Mouse (Mus musculus): ENCODE data around the gene Pgghg.

Gene Pgghg

GRCm38 (mm10) chr7:140923070-140923775 lies 18.0 kb upstream of the Pgghg start:
- DNase-seq, result no peak

DNA sequence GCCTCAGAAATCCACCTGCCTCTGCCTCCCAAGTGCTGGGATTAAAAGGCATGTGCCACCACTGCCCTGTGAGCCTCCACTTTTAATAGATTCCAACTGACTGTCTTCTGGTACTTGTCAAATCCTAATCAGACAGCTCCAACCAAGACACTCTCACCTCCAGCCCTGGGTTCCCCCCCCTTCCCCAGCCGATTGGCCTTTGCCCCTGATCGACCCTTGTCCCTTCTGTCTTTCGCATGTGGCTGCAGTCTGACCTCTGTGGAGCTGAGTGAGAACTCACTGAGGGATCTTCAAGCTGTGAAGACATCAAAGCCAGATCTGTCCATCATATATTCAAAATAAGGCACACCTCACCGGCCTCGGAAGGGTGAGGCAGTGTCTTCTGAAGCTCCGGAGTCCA lies 14.0 kb upstream of the Pgghg start:
- no peak for DNase-seq

GRCm38 (mm10) chr7:140938436-140938835 lies 2.8 kb upstream of the Pgghg start:
- no peak for DNase-seq

DNA sequence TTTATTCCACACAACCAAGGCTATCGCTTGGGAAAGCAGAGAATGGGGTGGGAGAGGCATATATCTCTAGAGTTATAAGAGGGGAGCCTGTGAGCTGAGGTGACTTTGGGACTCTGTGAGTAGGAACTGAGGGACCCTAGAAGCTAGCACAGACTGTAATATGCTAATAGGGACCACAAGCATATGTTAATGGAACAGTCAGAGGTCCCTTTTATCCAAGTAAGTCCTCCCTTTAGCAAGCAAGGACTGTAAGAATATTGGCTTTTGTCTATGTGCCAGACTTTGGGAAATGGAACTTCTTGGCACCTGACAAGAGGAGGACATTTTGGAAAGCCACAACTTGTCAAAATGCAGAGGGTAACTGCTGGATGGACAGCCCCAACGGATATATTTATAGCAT lies 2.3 kb upstream of the Pgghg start:
- DNase-seq, result no peak

GRCm38 (mm10) chr7:140939669-140940171 lies 1.5 kb upstream of the Pgghg start:
- DNase-seq, result peak; percentile 52

- DNase-seq, result no peak
Observed at GRCm38 (mm10) chr7:140942341-140942740, 1.1 kb downstream of the Pgghg start.

DNA sequence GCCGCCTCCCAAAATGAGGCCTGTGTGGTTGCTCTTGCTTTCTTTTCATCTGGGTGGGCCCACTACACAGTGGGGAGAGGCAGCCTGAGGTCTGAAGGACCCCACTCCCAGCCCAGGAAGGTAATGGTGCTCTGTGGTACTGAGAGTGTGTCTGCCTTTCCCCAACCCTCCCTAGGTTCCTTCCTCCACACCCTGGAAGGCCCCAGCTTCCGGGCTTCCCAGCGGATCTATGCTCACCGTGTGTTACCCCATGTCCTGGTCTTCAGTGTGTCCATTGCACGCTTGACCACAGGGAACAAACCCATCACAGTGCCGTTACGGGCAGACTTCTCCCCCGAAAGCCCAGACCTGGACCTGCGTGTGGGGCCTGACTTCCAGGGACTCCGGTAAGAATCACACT lies 1.6 kb downstream of the Pgghg start:
- DNase-seq, result no peak

DNA sequence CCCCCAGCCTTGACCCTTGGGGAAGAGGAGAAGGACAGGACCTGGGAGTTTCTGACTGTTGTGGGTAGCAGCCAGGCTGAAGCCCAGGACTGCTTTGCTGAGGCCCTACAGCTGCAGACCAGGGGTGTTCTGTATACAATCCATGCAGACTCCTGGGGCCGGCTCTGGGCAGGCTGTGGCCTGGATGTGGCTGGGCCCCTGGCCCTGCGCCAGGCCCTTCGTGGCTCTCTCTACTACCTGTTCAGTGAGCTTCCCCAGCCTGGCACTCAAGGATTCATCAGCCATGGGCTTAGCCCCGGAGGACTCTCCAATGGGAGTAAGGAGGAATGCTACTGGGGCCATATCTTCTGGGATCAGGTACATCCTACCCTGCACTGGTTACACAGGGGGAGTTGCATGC lies 2.2 kb downstream of the Pgghg start:
- DNase-seq, result no peak

- no peak for DNase-seq
Observed at GRCm38 (mm10) chr7:140944236-140944635, 3.0 kb downstream of the Pgghg start.

- DNase-seq, result no peak
Observed at GRCm38 (mm10) chr7:140945247-140945646, 4.1 kb downstream of the Pgghg start.

GRCm38 (mm10) chr7:140946311-140946710 lies 5.1 kb downstream of the Pgghg start:
- no peak for DNase-seq

DNA sequence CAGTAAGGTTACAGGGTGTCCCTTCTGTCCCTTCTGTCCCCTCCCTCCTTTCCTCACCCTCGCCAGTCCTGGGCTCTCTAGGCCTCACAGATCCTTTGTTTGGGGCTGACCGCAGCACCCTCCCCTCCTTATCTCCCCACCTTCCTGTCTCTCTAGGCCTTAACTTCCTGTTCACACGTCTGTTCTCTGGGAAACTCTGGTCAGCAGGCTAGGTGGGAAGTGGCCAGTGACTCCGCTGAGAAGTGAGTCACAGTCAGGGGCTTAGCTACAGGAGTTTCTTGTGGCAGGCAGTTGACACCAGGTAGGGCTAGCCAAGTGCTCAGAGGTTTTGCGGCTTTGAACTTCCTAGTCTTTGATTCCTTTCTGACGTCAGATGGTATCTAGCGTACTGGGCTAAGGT lies 5.8 kb downstream of the Pgghg start:
- DNase-seq, result no peak

DNA sequence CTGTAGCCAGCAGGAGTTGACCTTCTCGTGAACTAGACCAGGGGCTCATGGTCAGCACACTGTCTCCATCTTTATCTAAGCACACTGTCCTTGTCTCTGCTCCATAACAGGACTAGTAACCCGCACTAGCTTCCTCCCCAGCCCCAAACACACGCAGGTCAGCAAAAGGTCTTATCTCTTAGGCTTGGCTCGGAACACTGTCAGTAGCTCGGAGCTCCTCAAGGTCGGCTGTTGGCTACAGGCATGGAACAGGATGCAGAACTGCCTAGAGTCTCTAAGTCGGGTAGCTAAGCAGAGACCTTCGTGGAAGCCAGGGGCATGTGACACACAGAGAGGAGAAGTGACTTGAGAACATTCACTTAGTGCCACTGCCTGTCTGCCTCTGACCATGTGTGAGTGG lies 7.0 kb downstream of the Pgghg start:
- DNase-seq, result no peak

DNA sequence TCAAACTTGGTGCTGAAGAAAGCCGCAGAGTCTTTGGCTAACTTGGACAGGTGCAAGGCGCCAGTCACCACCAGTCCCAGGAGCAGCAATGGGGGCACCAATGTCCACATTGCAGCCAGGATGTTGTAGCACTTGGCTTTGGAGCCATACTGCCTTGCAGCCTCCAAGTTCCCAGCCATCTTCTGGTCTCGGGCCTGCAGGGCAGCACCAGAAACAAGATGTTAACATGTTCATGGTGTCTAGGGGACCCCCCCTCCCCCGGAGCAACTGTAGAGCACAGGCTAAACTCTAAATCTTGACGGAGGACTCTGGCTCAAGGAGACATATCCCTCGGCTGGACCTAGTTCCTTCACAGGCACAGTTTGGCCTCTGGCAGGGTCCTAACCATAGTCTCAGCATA lies 8.1 kb downstream of the Pgghg start:
- DNase-seq, result no peak

GRCm38 (mm10) chr7:140949824-140950530 lies 8.8 kb downstream of the Pgghg start, which contains the start of gene Ifitm5:
Ifitm5 (minus strand) TSS chr7:140950291.
- no peak for DNase-seq

DNA sequence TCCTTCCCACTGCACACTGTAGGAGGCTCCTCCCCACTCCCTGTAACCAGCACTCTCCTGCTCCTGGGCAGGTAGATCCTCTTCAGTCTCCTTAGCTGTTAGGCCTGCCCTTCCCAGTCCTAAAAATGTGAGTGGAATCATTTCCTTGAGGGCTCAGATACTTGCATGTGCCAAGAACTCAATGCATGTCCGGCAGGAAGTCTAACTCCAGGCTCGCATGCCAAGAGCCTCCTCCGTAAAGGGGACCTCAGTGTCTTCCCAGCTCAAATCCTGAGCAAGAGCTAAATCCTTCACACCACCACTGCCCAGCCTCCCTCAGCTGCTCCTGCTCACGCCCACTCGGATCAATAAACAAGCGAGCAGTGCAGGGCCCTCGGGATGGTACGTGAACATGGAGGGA lies 9.9 kb downstream of the Pgghg start:
- peak; percentile 75 for DNase-seq

DNA sequence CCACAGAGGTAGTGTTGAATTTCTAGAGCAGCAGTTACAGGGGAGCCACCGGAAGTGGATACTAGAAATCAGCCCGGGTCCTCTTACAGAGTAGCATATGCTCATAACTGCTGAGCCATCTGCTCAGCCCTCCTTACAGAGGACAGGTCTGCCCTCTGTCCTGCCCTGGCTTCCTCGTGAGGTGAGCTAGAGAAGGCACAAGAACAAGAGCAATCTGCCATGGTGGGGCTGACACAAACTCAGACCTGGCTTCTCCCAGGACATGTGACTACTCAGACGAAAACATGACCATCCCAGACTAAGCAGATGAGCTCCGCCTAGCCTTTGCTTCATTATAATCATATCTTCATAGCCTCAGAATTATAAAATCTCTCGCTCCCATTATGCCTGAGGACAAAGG lies 10.6 kb downstream of the Pgghg start:
- DNase-seq, result no peak

DNA sequence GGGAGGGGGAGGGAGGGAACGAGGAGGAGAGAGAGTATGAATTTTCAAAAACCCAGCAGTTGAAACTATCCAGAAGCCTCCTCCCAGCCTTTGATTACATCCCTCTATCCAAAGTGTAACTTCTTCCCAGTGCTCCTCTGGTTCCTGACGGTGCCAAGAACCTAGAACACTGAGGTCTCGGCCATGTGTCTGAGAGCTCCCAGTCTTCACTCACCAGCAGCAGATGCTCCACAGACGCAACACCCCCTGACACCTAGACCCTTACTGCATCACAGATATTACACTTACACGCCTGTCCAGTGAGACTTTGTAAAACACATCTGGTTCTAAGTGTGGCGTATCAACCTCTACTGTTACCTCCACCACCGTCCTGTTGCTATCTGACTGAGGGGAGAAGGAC lies 11.2 kb downstream of the Pgghg start:
- DNase-seq, result no peak

- no peak for DNase-seq
Observed at GRCm38 (mm10) chr7:140953133-140953532, 11.9 kb downstream of the Pgghg start.

GRCm38 (mm10) chr7:140953800-140954732 lies 12.9 kb downstream of the Pgghg start:
- DNase-seq, result no peak

GRCm38 (mm10) chr7:140954733-140955071 lies 13.5 kb downstream of the Pgghg start:
- DNase-seq, result no peak

GRCm38 (mm10) chr7:140955342-140955741 lies 14.2 kb downstream of the Pgghg start:
- DNase-seq, result no peak
